ENCODE assay signal across 16 mouse cellular contexts in genomic region chr13:24332537-24332936, GRCm38 (mm10).
"Had no signal": no experiment of that assay in that cellular context is flagged by ENCODE, and none has a peak within 500 bp of the region (broad histone marks: within the 10 kb centered on the region; RNA-seq: fewer than 3 reads in every experiment).

No protein-coding gene starts in this region.

- H3K4me1 ChIP-seq: lung, embryonic 15.5 days; midbrain, embryonic 15.5 days; neural tube, embryonic 12.5 days had no signal

- H3K9ac ChIP-seq: liver, embryonic 13.5 days; liver, postnatal 0 days; lung, embryonic 15.5 days; midbrain, embryonic 15.5 days; neural tube, embryonic 12.5 days had no signal

- H3K4me2 ChIP-seq: liver, embryonic 13.5 days; lung, embryonic 15.5 days; midbrain, embryonic 11.5 days; midbrain, embryonic 15.5 days; neural tube, embryonic 12.5 days had no signal

- H3K36me3 ChIP-seq: liver, embryonic 13.5 days; lung, embryonic 15.5 days; midbrain, embryonic 15.5 days; neural tube, embryonic 12.5 days had no signal

- H3K9me3 ChIP-seq: liver, embryonic 13.5 days; lung, embryonic 15.5 days; megakaryocyte, embryonic 14.5 days; midbrain, embryonic 15.5 days; neural tube, embryonic 12.5 days had no signal

- H3K27me3 ChIP-seq: liver, embryonic 13.5 days; lung, embryonic 15.5 days; megakaryocyte, embryonic 14.5 days; midbrain, embryonic 15.5 days; neural tube, embryonic 12.5 days had no signal

- H3K27ac ChIP-seq: layer of hippocampus, adult 2 months; liver, embryonic 13.5 days; lung, embryonic 15.5 days; macrophage; midbrain, embryonic 15.5 days; neural tube, embryonic 12.5 days had no signal

- ATAC-seq: intestine, embryonic 16.5 days; liver, postnatal 0 days; midbrain, embryonic 15.5 days had no signal

- DNase-seq: kidney, adult 9 months; kidney, postnatal 10 days; kidney, postnatal 4 days; liver, embryonic 13.5 days; liver, postnatal 0 days; lung, postnatal 14 days; retina, postnatal 1 day; thymus, postnatal 4 days had no signal

- H3K4me3 ChIP-seq: layer of hippocampus, adult 2 months; liver, embryonic 13.5 days; lung, embryonic 15.5 days; megakaryocyte, embryonic 14.5 days; midbrain, embryonic 15.5 days; neural tube, embryonic 12.5 days had no signal
